Comparison of ENCODE assay signal across 35 mouse cellular contexts in the genomic region with DNA sequence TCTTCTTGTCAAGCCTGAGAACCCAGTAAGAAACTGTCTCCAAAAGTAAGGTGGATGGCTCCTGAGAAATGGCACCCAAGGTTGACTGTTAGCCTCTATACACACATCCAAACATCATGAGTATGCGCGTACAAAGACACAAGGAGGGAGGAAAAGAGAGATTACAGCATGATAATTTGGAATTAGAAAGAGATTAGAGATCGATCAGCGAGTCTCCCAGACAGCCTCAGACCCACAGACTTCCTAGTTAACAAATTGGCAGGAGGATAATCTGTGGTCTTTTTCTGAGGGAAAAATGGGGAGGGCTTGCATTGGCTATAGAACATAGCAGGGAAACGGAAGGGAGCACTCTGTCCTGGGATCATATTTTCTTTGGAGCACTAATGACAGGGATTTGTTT.
"Had no signal": no experiment of that assay in that cellular context is flagged by ENCODE, and none has a peak within 500 bp of the region (broad histone marks: within the 10 kb centered on the region; RNA-seq: fewer than 3 reads in every experiment).

No protein-coding gene starts in this region.

- DNase-seq: heart, postnatal 10 days; heart, postnatal 14 days; heart, postnatal 36 days; heart, postnatal 4 days; kidney, adult 11 months; kidney, adult 18-20 months; kidney, adult 2 months; kidney, adult 8-10 months; kidney, adult 9 months; kidney, postnatal 10 days; kidney, postnatal 14 days; kidney, postnatal 25 days; kidney, postnatal 36 days; kidney, postnatal 4 days; layer of hippocampus, adult 9-11 months; layer of hippocampus, postnatal 36 days had no signal

- H3K9ac ChIP-seq: heart, embryonic 12.5 days; heart, embryonic 13.5 days; heart, embryonic 15.5 days; hindbrain, embryonic 12.5 days; hindbrain, embryonic 13.5 days; hindbrain, embryonic 14.5 days; hindbrain, embryonic 15.5 days; intestine, embryonic 15.5 days; kidney, embryonic 15.5 days had no signal

- H3K27ac ChIP-seq: heart, embryonic 10.5 days; heart, embryonic 13.5 days; heart, embryonic 15.5 days; hindbrain, embryonic 10.5 days; hindbrain, embryonic 12.5 days; hindbrain, embryonic 13.5 days; hindbrain, embryonic 14.5 days; hindbrain, embryonic 15.5 days; hindbrain, postnatal 0 days; intestine, embryonic 15.5 days; kidney, embryonic 15.5 days; kidney, postnatal 0 days; layer of hippocampus, adult 2 months had no signal

- H3K4me1 ChIP-seq: hindbrain, embryonic 10.5 days; hindbrain, embryonic 12.5 days; hindbrain, embryonic 13.5 days; hindbrain, embryonic 15.5 days had no signal

- H3K4me3 ChIP-seq: heart, embryonic 10.5 days; heart, embryonic 12.5 days; heart, embryonic 13.5 days; heart, embryonic 15.5 days; hindbrain, embryonic 10.5 days; hindbrain, embryonic 12.5 days; hindbrain, embryonic 13.5 days; hindbrain, embryonic 15.5 days; intestine, embryonic 15.5 days; kidney, embryonic 15.5 days; layer of hippocampus, adult 2 months had no signal

- H3K36me3 ChIP-seq: heart, embryonic 10.5 days; heart, embryonic 12.5 days; heart, embryonic 13.5 days; heart, embryonic 15.5 days; hindbrain, embryonic 10.5 days; hindbrain, embryonic 12.5 days; hindbrain, embryonic 13.5 days; hindbrain, embryonic 15.5 days; intestine, embryonic 15.5 days; kidney, embryonic 15.5 days had no signal

- H3K4me2 ChIP-seq: heart, embryonic 11.5 days; heart, embryonic 12.5 days; heart, embryonic 13.5 days; heart, embryonic 15.5 days; hindbrain, embryonic 12.5 days; hindbrain, embryonic 13.5 days; hindbrain, embryonic 14.5 days; hindbrain, embryonic 15.5 days; intestine, embryonic 15.5 days; kidney, embryonic 15.5 days had no signal

- ATAC-seq: hindbrain, embryonic 16.5 days; hindbrain, postnatal 0 days; inflammation-experienced regulatory T-cells, adult 6 months; intestine, embryonic 15.5 days; intestine, embryonic 16.5 days; intestine, postnatal 0 days had no signal

- H3K9me3 ChIP-seq: heart, embryonic 10.5 days; heart, embryonic 12.5 days; heart, embryonic 13.5 days; heart, embryonic 15.5 days; hindbrain, embryonic 10.5 days; hindbrain, embryonic 12.5 days; hindbrain, embryonic 13.5 days; hindbrain, embryonic 15.5 days; intestine, embryonic 15.5 days; kidney, embryonic 15.5 days had no signal

- H3K27me3 ChIP-seq: heart, embryonic 12.5 days; heart, embryonic 13.5 days; heart, embryonic 15.5 days; hindbrain, embryonic 12.5 days; hindbrain, embryonic 13.5 days; hindbrain, embryonic 15.5 days; intestine, embryonic 15.5 days; kidney, embryonic 15.5 days had no signal
